Mouse (Mus musculus): Measurements from ENCODE around the gene Gm20696. TPM values are rescaled to one million over a fixed set of nuclear protein-coding genes. Genes with fewer than 3 reads are reported as not detected.

Gene Gm20696
- polyA plus RNA-seq, 1 experiment, result 5.7 TPM

- Histone ChIP-seq H3K4me1 (ENCODE audit: control insufficient read depth, insufficient read depth, low read length) (no peaks in the 10 kb centered on the region; the same call in 1 of the 2 replicates), H3K4me3 (replicated peaks; ENCODE audit: control insufficient read depth, low read depth, low read length) (peak overlapping the region; percentile 29), H3K27ac (ENCODE audit: control insufficient read depth, insufficient read depth, low read depth, low read length, poor library complexity) (peak overlapping the region; percentile 66)
- TF ChIP-seq CTCF (IDR thresholded peaks at IDR 0.05; ENCODE audit: control insufficient read depth, insufficient read depth, low read length) (no peak), POLR2A (IDR thresholded peaks at IDR 0.05; ENCODE audit: borderline replicate concordance, control insufficient read depth, low read depth, low read length) (no peak)
- whole genome bisulfite sequencing, result 40% methylated on average over 9 of the region's 9 CpGs
Observed at GRCm38 (mm10) chr6:99338593-99339342, 327.8 kb downstream of the Gm20696 start.

- H3K4me1 ChIP-seq (ENCODE audit: control insufficient read depth, insufficient read depth, low read length), result no peaks in the 10 kb centered on the region; the same call in 1 of the 2 replicates
- H3K4me3 ChIP-seq (replicated peaks; ENCODE audit: control insufficient read depth, low read depth, low read length), result peak overlapping the region; percentile 37
- 33% methylated on average over 3 of the region's 3 CpGs for WGBS
- peak overlapping the region; percentile 5 for H3K27ac ChIP-seq (ENCODE audit: control insufficient read depth, insufficient read depth, low read depth, low read length, poor library complexity)
- TF ChIP-seq POLR2A (IDR thresholded peaks at IDR 0.05; ENCODE audit: borderline replicate concordance, control insufficient read depth, low read depth, low read length), result no peak
- TF ChIP-seq CTCF (IDR thresholded peaks at IDR 0.05; ENCODE audit: control insufficient read depth, insufficient read depth, low read length), result no peak
Observed at GRCm38 (mm10) chr6:99338174-99338573, 328.4 kb downstream of the Gm20696 start.

DNA sequence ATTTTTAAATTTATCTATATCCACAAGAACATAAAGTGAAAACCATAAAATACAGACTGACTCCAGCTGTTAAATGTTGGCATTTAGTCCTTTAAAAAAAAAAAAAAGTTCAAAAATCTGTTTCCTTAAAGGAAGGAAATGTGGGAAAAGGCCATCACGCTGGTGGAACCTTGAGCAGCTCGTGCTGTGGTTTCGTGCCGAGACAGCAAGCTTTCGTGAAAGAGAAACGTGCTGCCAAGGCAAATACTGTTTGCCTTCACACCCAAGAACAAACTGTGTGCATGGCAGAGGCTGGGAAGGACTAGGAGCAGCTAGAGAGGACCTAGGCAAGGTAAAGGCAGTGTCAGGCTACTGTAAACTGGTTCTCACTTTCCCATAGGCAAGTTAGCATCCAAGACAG is 329.0 kb downstream of the Gm20696 start:
- peak overlapping the region; percentile 37 for H3K4me3 ChIP-seq (replicated peaks; ENCODE audit: control insufficient read depth, low read depth, low read length)
- TF ChIP-seq CTCF (IDR thresholded peaks at IDR 0.05; ENCODE audit: control insufficient read depth, insufficient read depth, low read length) (no peak), POLR2A (IDR thresholded peaks at IDR 0.05; ENCODE audit: borderline replicate concordance, control insufficient read depth, low read depth, low read length) (no peak)
- WGBS, result 16% methylated on average over 6 of the region's 6 CpGs
- peak overlapping the region; percentile 5; the same call in 1 of the 2 replicates for H3K27ac ChIP-seq (ENCODE audit: control insufficient read depth, insufficient read depth, low read depth, low read length, poor library complexity)
- no peaks in the 10 kb centered on the region; the same call in 1 of the 2 replicates for H3K4me1 ChIP-seq (ENCODE audit: control insufficient read depth, insufficient read depth, low read length)

GRCm38 (mm10) chr6:99336191-99336590 is 330.4 kb downstream of the Gm20696 start:
- H3K4me1 ChIP-seq (ENCODE audit: control insufficient read depth, insufficient read depth, low read length), result no peaks in the 10 kb centered on the region; the same call in 1 of the 2 replicates
- TF ChIP-seq CTCF (IDR thresholded peaks at IDR 0.05; ENCODE audit: control insufficient read depth, insufficient read depth, low read length) (no peak), POLR2A (IDR thresholded peaks at IDR 0.05; ENCODE audit: borderline replicate concordance, control insufficient read depth, low read depth, low read length) (no peak)
- no peak overlapping the region for H3K27ac ChIP-seq (ENCODE audit: control insufficient read depth, insufficient read depth, low read depth, low read length, poor library complexity)
- WGBS, result 17% methylated on average over 5 of the region's 5 CpGs
- H3K4me3 ChIP-seq (replicated peaks; ENCODE audit: control insufficient read depth, low read depth, low read length), result no peak overlapping the region

DNA sequence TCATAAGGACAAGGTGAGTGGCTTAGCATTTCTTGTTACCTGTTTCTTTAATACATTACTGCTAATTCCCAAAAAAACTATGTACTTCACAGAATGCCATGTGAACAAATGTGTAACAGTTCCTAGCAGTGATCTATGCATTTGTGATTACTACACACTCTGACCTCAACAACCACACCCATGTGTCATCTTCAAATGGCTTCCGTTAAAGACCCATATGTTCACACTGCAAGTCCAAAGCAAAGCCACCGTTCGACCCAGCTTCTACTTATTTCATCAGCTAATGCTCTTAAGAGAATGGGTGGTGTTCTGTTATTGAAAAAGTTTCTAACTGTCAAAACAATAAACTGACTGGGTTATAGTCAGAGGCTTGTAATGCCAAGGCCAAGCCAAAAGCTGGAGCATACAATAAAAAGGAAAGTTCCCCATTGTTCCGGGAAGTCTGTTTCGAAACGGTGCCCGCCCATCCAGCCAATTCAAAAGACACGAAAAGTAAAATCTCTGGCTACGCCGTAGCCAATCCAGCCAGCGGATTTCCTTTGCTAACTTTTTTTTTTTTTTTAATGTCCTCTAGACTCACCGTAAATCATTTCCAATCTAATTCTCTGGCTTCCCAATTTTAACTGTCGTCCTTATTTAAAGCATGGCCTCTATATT is 331.3 kb downstream of the Gm20696 start:
- 0 out of 2 replicates have a peak overlapping the region, but pooled peaks have one; percentile 42 for H3K27ac ChIP-seq (ENCODE audit: control insufficient read depth, insufficient read depth, low read depth, low read length, poor library complexity)
- TF ChIP-seq CTCF (IDR thresholded peaks at IDR 0.05; ENCODE audit: control insufficient read depth, insufficient read depth, low read length), result no peak
- TF ChIP-seq POLR2A (IDR thresholded peaks at IDR 0.05; ENCODE audit: borderline replicate concordance, control insufficient read depth, low read depth, low read length), result no peak
- 24% methylated on average over 13 of the region's 13 CpGs for WGBS

DNA sequence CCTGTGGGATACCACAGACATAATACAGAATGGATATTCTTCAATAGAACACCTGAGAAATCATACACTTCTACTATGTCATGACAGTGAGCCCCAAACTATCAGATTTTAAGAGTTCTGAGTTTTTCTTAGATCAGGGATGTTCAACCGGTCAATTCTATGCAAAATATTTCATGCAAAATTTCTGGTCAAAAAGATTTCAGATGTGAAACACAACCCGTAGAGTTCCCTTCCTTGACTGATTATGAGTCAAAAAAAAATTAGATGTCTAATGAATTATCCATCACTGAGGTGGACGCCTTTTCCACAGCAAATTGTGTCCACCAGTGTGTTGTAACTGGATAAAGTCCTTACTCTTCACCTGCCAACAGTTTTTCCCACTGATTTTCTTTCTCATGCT is 332.3 kb downstream of the Gm20696 start:
- 75% methylated on average over 3 of the region's 3 CpGs for WGBS
- Histone ChIP-seq H3K4me1 (ENCODE audit: control insufficient read depth, insufficient read depth, low read length) (peaks cover 1% of the 10 kb centered on the region; the same call in 1 of the 2 replicates), H3K27ac (ENCODE audit: control insufficient read depth, insufficient read depth, low read depth, low read length, poor library complexity) (no peak overlapping the region), H3K4me3 (replicated peaks; ENCODE audit: control insufficient read depth, low read depth, low read length) (no peak overlapping the region)
- TF ChIP-seq POLR2A (IDR thresholded peaks at IDR 0.05; ENCODE audit: borderline replicate concordance, control insufficient read depth, low read depth, low read length), result no peak
- no peak for TF ChIP-seq CTCF (IDR thresholded peaks at IDR 0.05; ENCODE audit: control insufficient read depth, insufficient read depth, low read length)

More for the DNA sequence above, 331.3 kb downstream of the Gm20696 start:
- Histone ChIP-seq H3K4me3 (replicated peaks; ENCODE audit: control insufficient read depth, low read depth, low read length) (no peak overlapping the region), H3K4me1 (ENCODE audit: control insufficient read depth, insufficient read depth, low read length) (peaks cover 1% of the 10 kb centered on the region; the same call in 1 of the 2 replicates)

- Histone ChIP-seq H3K27ac (ENCODE audit: control insufficient read depth, insufficient read depth, low read depth, low read length, poor library complexity) (no peak overlapping the region), H3K4me3 (replicated peaks; ENCODE audit: control insufficient read depth, low read depth, low read length) (no peak overlapping the region), H3K4me1 (ENCODE audit: control insufficient read depth, insufficient read depth, low read length) (peaks cover 1% of the 10 kb centered on the region; the same call in 1 of the 2 replicates)
- no peak for TF ChIP-seq CTCF (IDR thresholded peaks at IDR 0.05; ENCODE audit: control insufficient read depth, insufficient read depth, low read length)
- WGBS, result 89% methylated on average over 5 of the region's 5 CpGs
Observed at GRCm38 (mm10) chr6:99333127-99333526, 333.5 kb downstream of the Gm20696 start.

GRCm38 (mm10) chr6:99330169-99330568 is 336.4 kb downstream of the Gm20696 start:
- Histone ChIP-seq H3K4me1 (ENCODE audit: control insufficient read depth, insufficient read depth, low read length) (peaks cover 1% of the 10 kb centered on the region; the same call in 1 of the 2 replicates), H3K4me3 (replicated peaks; ENCODE audit: control insufficient read depth, low read depth, low read length) (no peak overlapping the region), H3K27ac (ENCODE audit: control insufficient read depth, insufficient read depth, low read depth, low read length, poor library complexity) (no peak overlapping the region)
- TF ChIP-seq CTCF (IDR thresholded peaks at IDR 0.05; ENCODE audit: control insufficient read depth, insufficient read depth, low read length) (no peak), POLR2A (IDR thresholded peaks at IDR 0.05; ENCODE audit: borderline replicate concordance, control insufficient read depth, low read depth, low read length) (no peak)
- 69% methylated on average over 4 of the region's 4 CpGs for WGBS
